Mouse (Mus musculus) cerebellum, adult 2 months (tissue): ENCODE measurements around the gene Spns2.

ENCODE experiments used
- CTCF ChIP-seq: fragments of 200-500 bp; IDR thresholded peaks from 2 replicates; pipeline ENCODE4 v1.5.1; 2011; ENCODE audit warnings: low read depth, mild to moderate bottlenecking, control low read depth, low read length, moderate library complexity, borderline replicate concordance; ENCODE audit not compliant: insufficient read depth
- POLR2A ChIP-seq: fragments of 200-500 bp; IDR thresholded peaks from 2 replicates; pipeline ENCODE4 v1.6.1; 2011; ENCODE audit warnings: low read length, control low read depth, borderline replicate concordance; ENCODE audit not compliant: insufficient read depth

- TF ChIP-seq CTCF (no peak), POLR2A (no peak)
Measured at GRCm38 (mm10) chr11:72438411-72438810, 51.3 kb downstream of the Spns2 start.
